Mouse (Mus musculus): ENCODE results near the gene Mroh2a. TPM values are rescaled to one million over a fixed set of nuclear protein-coding genes. Genes with fewer than 3 reads are reported as not detected.

Gene Mroh2a
- polyA plus RNA-seq, 1 experiment from 2014 or later = 0.62 TPM

- Histone ChIP-seq H3K4me2 (ENCODE audit: low read length) (no peak overlapping the region), H3K9ac (ENCODE audit: low read length) (no peak overlapping the region), H3K27me3 (ENCODE audit: control insufficient read depth, insufficient read depth, low read length) (no peaks in the 10 kb centered on the region), H3K36me3 (ENCODE audit: control insufficient read depth, insufficient read depth, low read length) (no peaks in the 10 kb centered on the region), H3K27ac (replicated peaks in 1 of 2; ENCODE audit: control insufficient read depth in 1 of 2, insufficient read depth in 1 of 2, low read depth in 2 of 2, low read length in 2 of 2) (no peak overlapping the region), H3K4me3 (ENCODE audit: control insufficient read depth in 1 of 2, insufficient read depth in 1 of 2, low read depth in 1 of 2, low read length in 2 of 2) (no peak overlapping the region), H3K9me3 (ENCODE audit: control insufficient read depth, low read length) (peaks cover 72% of the 10 kb centered on the region), H3K4me1 (ENCODE audit: control insufficient read depth in 2 of 2, insufficient read depth in 2 of 2, low read length in 2 of 2) (no peaks in the 10 kb centered on the region)
- no peak for ATAC-seq (ENCODE audit: insufficient number of reproducible peaks, insufficient read depth, low FRiP score, low read depth)
- whole genome bisulfite sequencing = 50% methylated on average over 2 of the region's 2 CpGs
Observed at GRCm38 (mm10) chr1:88227482-88227881, 696 bp downstream of the Mroh2a start.

GRCm38 (mm10) chr1:88228121-88228520 lies 1.3 kb downstream of the Mroh2a start:
- no peaks in the 10 kb centered on the region for H3K4me1 ChIP-seq (ENCODE audit: control insufficient read depth in 2 of 2, insufficient read depth in 2 of 2, low read length in 2 of 2)
- H3K27ac ChIP-seq (replicated peaks in 1 of 2; ENCODE audit: control insufficient read depth in 1 of 2, insufficient read depth in 1 of 2, low read depth in 2 of 2, low read length in 2 of 2) = no peak overlapping the region
- no peak overlapping the region for H3K4me3 ChIP-seq (ENCODE audit: control insufficient read depth in 1 of 2, insufficient read depth in 1 of 2, low read depth in 1 of 2, low read length in 2 of 2)
- no peak overlapping the region for H3K4me2 ChIP-seq (ENCODE audit: low read length)
- no peak overlapping the region for H3K9ac ChIP-seq (ENCODE audit: low read length)
- H3K9me3 ChIP-seq (ENCODE audit: control insufficient read depth, low read length) = peaks cover 78% of the 10 kb centered on the region
- no peaks in the 10 kb centered on the region for H3K27me3 ChIP-seq (ENCODE audit: control insufficient read depth, insufficient read depth, low read length)
- ATAC-seq (ENCODE audit: insufficient number of reproducible peaks, insufficient read depth, low FRiP score, low read depth) = peak; percentile 6; the same call in 1 of the 2 replicates
- WGBS = 66% methylated on average over 7 of the region's 7 CpGs
- no peaks in the 10 kb centered on the region for H3K36me3 ChIP-seq (ENCODE audit: control insufficient read depth, insufficient read depth, low read length)

- peaks cover 93% of the 10 kb centered on the region for H3K9me3 ChIP-seq (ENCODE audit: control insufficient read depth, low read length)
- no peak overlapping the region for H3K27ac ChIP-seq (replicated peaks in 1 of 2; ENCODE audit: control insufficient read depth in 1 of 2, insufficient read depth in 1 of 2, low read depth in 2 of 2, low read length in 2 of 2)
- WGBS = 69% methylated on average over 3 of the region's 3 CpGs
Observed at GRCm38 (mm10) chr1:88229566-88229965, 2.8 kb downstream of the Mroh2a start.

GRCm38 (mm10) chr1:88229986-88230385 lies 3.2 kb downstream of the Mroh2a start:
- Histone ChIP-seq H3K4me3 (ENCODE audit: control insufficient read depth in 1 of 2, insufficient read depth in 1 of 2, low read depth in 1 of 2, low read length in 2 of 2) (no peak overlapping the region), H3K9me3 (ENCODE audit: control insufficient read depth, low read length) (peaks cover 97% of the 10 kb centered on the region), H3K4me1 (ENCODE audit: control insufficient read depth in 2 of 2, insufficient read depth in 2 of 2, low read length in 2 of 2) (no peaks in the 10 kb centered on the region), H3K4me2 (ENCODE audit: low read length) (no peak overlapping the region), H3K36me3 (ENCODE audit: control insufficient read depth, insufficient read depth, low read length) (no peaks in the 10 kb centered on the region), H3K27ac (replicated peaks in 1 of 2; ENCODE audit: control insufficient read depth in 1 of 2, insufficient read depth in 1 of 2, low read depth in 2 of 2, low read length in 2 of 2) (no peak overlapping the region), H3K27me3 (ENCODE audit: control insufficient read depth, insufficient read depth, low read length) (no peaks in the 10 kb centered on the region), H3K9ac (ENCODE audit: low read length) (no peak overlapping the region)
- 75% methylated on average over 5 of the region's 5 CpGs for WGBS
- no peak for ATAC-seq (ENCODE audit: insufficient number of reproducible peaks, insufficient read depth, low FRiP score, low read depth)

More at GRCm38 (mm10) chr1:88229566-88229965, 2.8 kb downstream of the Mroh2a start:
- ATAC-seq (ENCODE audit: insufficient number of reproducible peaks, insufficient read depth, low FRiP score, low read depth) = no peak
- H3K4me3 ChIP-seq (ENCODE audit: control insufficient read depth in 1 of 2, insufficient read depth in 1 of 2, low read depth in 1 of 2, low read length in 2 of 2) = no peak overlapping the region
- no peak overlapping the region for H3K9ac ChIP-seq (ENCODE audit: low read length)
- H3K27me3 ChIP-seq (ENCODE audit: control insufficient read depth, insufficient read depth, low read length) = no peaks in the 10 kb centered on the region
- H3K4me1 ChIP-seq (ENCODE audit: control insufficient read depth in 2 of 2, insufficient read depth in 2 of 2, low read length in 2 of 2) = no peaks in the 10 kb centered on the region
- H3K36me3 ChIP-seq (ENCODE audit: control insufficient read depth, insufficient read depth, low read length) = no peaks in the 10 kb centered on the region
- no peak overlapping the region for H3K4me2 ChIP-seq (ENCODE audit: low read length)

GRCm38 (mm10) chr1:88230421-88230820 lies 3.6 kb downstream of the Mroh2a start:
- no peak for ATAC-seq (ENCODE audit: insufficient number of reproducible peaks, insufficient read depth, low FRiP score, low read depth)
- Histone ChIP-seq H3K4me2 (ENCODE audit: low read length) (no peak overlapping the region), H3K4me3 (ENCODE audit: control insufficient read depth in 1 of 2, insufficient read depth in 1 of 2, low read depth in 1 of 2, low read length in 2 of 2) (no peak overlapping the region), H3K27me3 (ENCODE audit: control insufficient read depth, insufficient read depth, low read length) (no peaks in the 10 kb centered on the region), H3K9ac (ENCODE audit: low read length) (no peak overlapping the region), H3K36me3 (ENCODE audit: control insufficient read depth, insufficient read depth, low read length) (no peaks in the 10 kb centered on the region), H3K9me3 (ENCODE audit: control insufficient read depth, low read length) (peaks cover 99% of the 10 kb centered on the region), H3K27ac (replicated peaks in 1 of 2; ENCODE audit: control insufficient read depth in 1 of 2, insufficient read depth in 1 of 2, low read depth in 2 of 2, low read length in 2 of 2) (no peak overlapping the region), H3K4me1 (ENCODE audit: control insufficient read depth in 2 of 2, insufficient read depth in 2 of 2, low read length in 2 of 2) (no peaks in the 10 kb centered on the region)
- 66% methylated on average over 7 of the region's 7 CpGs for WGBS

GRCm38 (mm10) chr1:88230981-88231802 lies 4.4 kb downstream of the Mroh2a start:
- Histone ChIP-seq H3K9ac (ENCODE audit: low read length) (no peak overlapping the region), H3K4me3 (ENCODE audit: control insufficient read depth in 1 of 2, insufficient read depth in 1 of 2, low read depth in 1 of 2, low read length in 2 of 2) (no peak overlapping the region), H3K27ac (replicated peaks in 1 of 2; ENCODE audit: control insufficient read depth in 1 of 2, insufficient read depth in 1 of 2, low read depth in 2 of 2, low read length in 2 of 2) (no peak overlapping the region), H3K4me2 (ENCODE audit: low read length) (no peak overlapping the region), H3K4me1 (ENCODE audit: control insufficient read depth in 2 of 2, insufficient read depth in 2 of 2, low read length in 2 of 2) (no peaks in the 10 kb centered on the region), H3K27me3 (ENCODE audit: control insufficient read depth, insufficient read depth, low read length) (no peaks in the 10 kb centered on the region), H3K9me3 (ENCODE audit: control insufficient read depth, low read length) (peaks cover 100% of the 10 kb centered on the region), H3K36me3 (ENCODE audit: control insufficient read depth, insufficient read depth, low read length) (no peaks in the 10 kb centered on the region)
- 65% methylated on average over 6 of the region's 6 CpGs for WGBS
- no peak for ATAC-seq (ENCODE audit: insufficient number of reproducible peaks, insufficient read depth, low FRiP score, low read depth)

GRCm38 (mm10) chr1:88231803-88232499 lies 5.2 kb downstream of the Mroh2a start:
- Histone ChIP-seq H3K36me3 (ENCODE audit: control insufficient read depth, insufficient read depth, low read length) (no peaks in the 10 kb centered on the region), H3K4me3 (ENCODE audit: control insufficient read depth in 1 of 2, insufficient read depth in 1 of 2, low read depth in 1 of 2, low read length in 2 of 2) (no peak overlapping the region), H3K9ac (ENCODE audit: low read length) (no peak overlapping the region), H3K4me2 (ENCODE audit: low read length) (no peak overlapping the region), H3K4me1 (ENCODE audit: control insufficient read depth in 2 of 2, insufficient read depth in 2 of 2, low read length in 2 of 2) (no peaks in the 10 kb centered on the region), H3K27ac (replicated peaks in 1 of 2; ENCODE audit: control insufficient read depth in 1 of 2, insufficient read depth in 1 of 2, low read depth in 2 of 2, low read length in 2 of 2) (no peak overlapping the region), H3K9me3 (ENCODE audit: control insufficient read depth, low read length) (peaks cover 98% of the 10 kb centered on the region), H3K27me3 (ENCODE audit: control insufficient read depth, insufficient read depth, low read length) (no peaks in the 10 kb centered on the region)
- ATAC-seq (ENCODE audit: insufficient number of reproducible peaks, insufficient read depth, low FRiP score, low read depth) = no peak
- WGBS = 57% methylated on average over 7 of the region's 7 CpGs
